Mouse (Mus musculus) intestine, embryonic 15.5 days (tissue): Measurements from ENCODE around the gene Rbm19. TPM values are rescaled to one million over a fixed set of nuclear protein-coding genes. Genes with fewer than 3 reads are reported as not detected.

ENCODE experiments used
- ATAC-seq: fragments of 200-750 bp; cut with Nextera tagmentation; 2 replicates; pipeline ENCODE4 v1.8.0; 2017; ENCODE audit warnings: moderate TSS enrichment, moderate library complexity
- H3K27ac ChIP-seq: fragments of 300-500 bp; sonication (generic); 2 replicates; pipeline ENCODE4 v1.5.1; 2015; ENCODE audit warnings: mild to moderate bottlenecking, inconsistent platforms
- H3K27me3 ChIP-seq: fragments of 300-500 bp; sonication (generic); replicated peaks from 2 replicates; pipeline ENCODE4 v1.6.1; 2015; ENCODE audit warnings: inconsistent platforms
- H3K36me3 ChIP-seq: fragments of 300-500 bp; sonication (generic); 2 replicates; pipeline ENCODE4 v1.6.1; 2015; ENCODE audit warnings: inconsistent platforms
- H3K4me1 ChIP-seq: fragments of 300-500 bp; sonication (generic); replicated peaks from 2 replicates; pipeline ENCODE4 v1.6.1; 2015; ENCODE audit warnings: inconsistent platforms
- H3K4me2 ChIP-seq: fragments of 300-500 bp; sonication (generic); replicated peaks from 2 replicates; pipeline ENCODE4 v1.6.1; 2015; ENCODE audit warnings: mild to moderate bottlenecking, inconsistent platforms
- H3K4me3 ChIP-seq: fragments of 300-500 bp; sonication (generic); replicated peaks from 2 replicates; pipeline ENCODE4 v1.5.1; 2015; ENCODE audit warnings: inconsistent platforms
- H3K9ac ChIP-seq: fragments of 300-500 bp; sonication (generic); 2 replicates; pipeline ENCODE4 v1.6.1; 2015; ENCODE audit warnings: inconsistent platforms
- H3K9me3 ChIP-seq: fragments of 300-500 bp; sonication (generic); 2 replicates; pipeline ENCODE4 v1.6.1; 2016; ENCODE audit warnings: inconsistent platforms
- WGBS: fragments of 180-500 bp; shearing (Covaris S2); methylation state at CpG from one replicate; pipeline ENCODE4 v1.1.7; 2015; 5-methylcytosine and 5-hydroxymethylcytosine counted together
- polyA plus RNA-seq: library from polyadenylated mRNA; unstranded; fragments of >200 nt; fragmentation: Nextera tagmentation; extraction: Ambion mirVana; gene quantifications from 2 replicates; pipeline ENCODE4 v1.2.1, GENCODE M21; 2015

Gene Rbm19
- polyA plus RNA-seq, 1 experiment from 2014 or later, result 25.8 TPM

- H3K27me3 ChIP-seq, result no peaks in the 10 kb centered on the region
- H3K9me3 ChIP-seq, result no peaks in the 10 kb centered on the region
- H3K4me3 ChIP-seq, result no peak overlapping the region
- H3K4me2 ChIP-seq, result no peak overlapping the region; the same call in 1 of the 2 replicates
- H3K36me3 ChIP-seq, result no peaks in the 10 kb centered on the region
- no peak overlapping the region for H3K9ac ChIP-seq
- peak; percentile 70 for ATAC-seq
- 48% methylated on average over 8 of the region's 8 CpGs for WGBS
- H3K27ac ChIP-seq, result no peak overlapping the region
- peaks cover 4% of the 10 kb centered on the region; the same call in 1 of the 2 replicates for H3K4me1 ChIP-seq
These were observed 56.5 kb downstream of the Rbm19 start for GRCm38 (mm10) chr5:120172729-120173101.

DNA sequence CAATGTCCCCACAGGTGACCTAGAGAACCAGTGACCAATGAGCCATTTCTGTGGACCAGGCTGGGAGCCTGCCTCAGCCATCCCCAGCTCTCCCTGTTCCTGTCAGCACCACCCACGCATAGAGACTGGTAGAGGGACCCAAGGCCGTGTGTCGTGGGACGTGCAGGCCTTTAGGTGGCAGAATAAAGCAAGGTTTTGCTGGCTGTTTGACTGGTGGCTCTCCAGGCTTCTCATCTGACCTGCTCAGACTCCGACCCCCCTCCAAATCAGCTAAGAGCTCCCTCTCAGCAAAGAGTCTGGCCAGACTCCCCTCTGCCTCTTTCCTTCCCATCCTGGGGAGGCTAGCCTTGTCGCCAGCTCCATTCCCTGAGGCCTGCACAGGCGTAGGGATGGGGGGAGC, 58.1 kb downstream of the Rbm19 start:
- Histone ChIP-seq H3K4me1 (peaks cover 6% of the 10 kb centered on the region; the same call in 1 of the 2 replicates), H3K27me3 (no peaks in the 10 kb centered on the region), H3K9me3 (no peaks in the 10 kb centered on the region), H3K27ac (no peak overlapping the region), H3K4me2 (no peak overlapping the region), H3K36me3 (no peaks in the 10 kb centered on the region), H3K4me3 (no peak overlapping the region), H3K9ac (no peak overlapping the region)
- ATAC-seq, result no peak
- WGBS, result 59% methylated on average over 7 of the region's 7 CpGs

- H3K4me2 ChIP-seq, result no peak overlapping the region
- 93% methylated on average over 8 of the region's 8 CpGs for WGBS
- no peak for ATAC-seq
These were observed 59.0 kb downstream of the Rbm19 start for GRCm38 (mm10) chr5:120175217-120175616.

DNA sequence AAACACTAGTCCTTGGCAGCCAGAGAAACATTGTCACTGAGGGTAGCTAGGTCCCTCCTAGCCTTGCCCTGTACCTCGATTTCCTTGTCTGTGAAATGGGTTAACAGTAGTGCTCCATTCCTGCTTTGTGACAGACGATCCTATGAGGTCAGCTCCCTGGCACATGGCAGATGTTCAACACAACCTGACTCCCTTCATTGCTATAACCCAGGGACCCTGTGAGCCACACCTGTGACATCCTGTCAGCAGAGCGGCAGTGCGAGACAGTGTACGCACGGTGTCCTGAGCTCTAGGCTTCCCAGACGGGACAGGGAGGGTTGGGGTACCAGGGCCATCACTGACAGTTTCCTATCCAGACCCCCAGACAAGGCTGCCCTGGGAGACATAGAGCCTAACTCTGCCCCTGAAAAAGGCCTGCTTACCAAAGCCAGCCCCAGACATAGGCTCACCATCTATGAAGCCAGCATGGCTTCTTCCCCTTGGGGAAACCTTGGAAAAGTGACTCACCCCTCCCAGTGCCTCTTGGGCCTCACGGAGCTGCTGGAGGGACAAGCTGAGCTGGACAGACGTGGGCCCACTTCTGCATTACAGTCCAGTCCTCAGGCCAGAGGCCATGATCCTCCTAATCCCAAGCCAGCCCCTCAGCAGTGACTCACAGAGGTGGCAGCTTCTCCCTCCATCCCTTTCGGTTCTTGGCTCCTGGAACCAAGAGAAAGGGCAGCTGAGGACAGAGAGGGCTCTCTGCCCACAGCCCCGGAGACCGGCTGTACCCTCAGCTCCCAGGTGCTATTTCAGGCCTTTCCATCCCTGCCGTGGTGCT, 60.2 kb downstream of the Rbm19 start:
- Histone ChIP-seq H3K27ac (no peak overlapping the region), H3K4me1 (peaks cover 6% of the 10 kb centered on the region; the same call in 1 of the 2 replicates), H3K4me2 (no peak overlapping the region), H3K36me3 (peaks cover 6% of the 10 kb centered on the region; the same call in 1 of the 2 replicates), H3K9ac (no peak overlapping the region), H3K9me3 (no peaks in the 10 kb centered on the region), H3K27me3 (no peaks in the 10 kb centered on the region), H3K4me3 (no peak overlapping the region)
- no peak for ATAC-seq
- WGBS, result 89% methylated on average over 13 of the region's 13 CpGs

More at GRCm38 (mm10) chr5:120175217-120175616, 59.0 kb downstream of the Rbm19 start:
- H3K27me3 ChIP-seq, result no peaks in the 10 kb centered on the region
- no peaks in the 10 kb centered on the region for H3K9me3 ChIP-seq
- H3K36me3 ChIP-seq, result peaks cover 2% of the 10 kb centered on the region; the same call in 1 of the 2 replicates
- no peak overlapping the region for H3K9ac ChIP-seq
- no peak overlapping the region for H3K4me3 ChIP-seq
- no peak overlapping the region for H3K27ac ChIP-seq
- peaks cover 6% of the 10 kb centered on the region; the same call in 1 of the 2 replicates for H3K4me1 ChIP-seq

- ATAC-seq, result no peak
- no peak overlapping the region for H3K9ac ChIP-seq
- no peak overlapping the region for H3K27ac ChIP-seq
- peaks cover 3% of the 10 kb centered on the region; the same call in 1 of the 2 replicates for H3K4me1 ChIP-seq
- H3K36me3 ChIP-seq, result peaks cover 6% of the 10 kb centered on the region; the same call in 1 of the 2 replicates
- WGBS, result 96% methylated on average over 4 of the region's 4 CpGs
- no peaks in the 10 kb centered on the region for H3K27me3 ChIP-seq
- no peak overlapping the region for H3K4me2 ChIP-seq
- no peaks in the 10 kb centered on the region for H3K9me3 ChIP-seq
- no peak overlapping the region for H3K4me3 ChIP-seq
These were observed 60.7 kb downstream of the Rbm19 start for GRCm38 (mm10) chr5:120177066-120177340.

GRCm38 (mm10) chr5:120180102-120180501, 63.8 kb downstream of the Rbm19 start:
- H3K36me3 ChIP-seq, result peaks cover 6% of the 10 kb centered on the region; the same call in 1 of the 2 replicates

GRCm38 (mm10) chr5:120181384-120181783, 65.1 kb downstream of the Rbm19 start:
- 90% methylated on average over 4 of the region's 4 CpGs for WGBS
- no peaks in the 10 kb centered on the region for H3K27me3 ChIP-seq
- ATAC-seq, result no peak
- peaks cover 6% of the 10 kb centered on the region; the same call in 1 of the 2 replicates for H3K36me3 ChIP-seq
- no peak overlapping the region for H3K4me2 ChIP-seq
- H3K4me1 ChIP-seq, result peaks cover 5% of the 10 kb centered on the region; the same call in 1 of the 2 replicates
- no peak overlapping the region for H3K4me3 ChIP-seq
- H3K27ac ChIP-seq, result no peak overlapping the region
- H3K9ac ChIP-seq, result no peak overlapping the region
- no peaks in the 10 kb centered on the region for H3K9me3 ChIP-seq

More at GRCm38 (mm10) chr5:120180102-120180501, 63.8 kb downstream of the Rbm19 start:
- Histone ChIP-seq H3K27me3 (no peaks in the 10 kb centered on the region), H3K4me3 (no peak overlapping the region), H3K27ac (no peak overlapping the region), H3K4me1 (peaks cover 5% of the 10 kb centered on the region; the same call in 1 of the 2 replicates), H3K9ac (no peak overlapping the region), H3K4me2 (no peak overlapping the region), H3K9me3 (no peaks in the 10 kb centered on the region)
- WGBS, result 95% methylated on average over 11 of the region's 11 CpGs
- no peak for ATAC-seq

GRCm38 (mm10) chr5:120183321-120183720, 67.1 kb downstream of the Rbm19 start:
- Histone ChIP-seq H3K9me3 (no peaks in the 10 kb centered on the region), H3K9ac (no peak overlapping the region), H3K4me1 (peaks cover 5% of the 10 kb centered on the region; the same call in 1 of the 2 replicates), H3K4me3 (no peak overlapping the region), H3K27ac (no peak overlapping the region), H3K4me2 (no peak overlapping the region), H3K27me3 (no peaks in the 10 kb centered on the region), H3K36me3 (peaks cover 6% of the 10 kb centered on the region; the same call in 1 of the 2 replicates)
- ATAC-seq, result no peak
- 76% methylated on average over 8 of the region's 8 CpGs for WGBS

DNA sequence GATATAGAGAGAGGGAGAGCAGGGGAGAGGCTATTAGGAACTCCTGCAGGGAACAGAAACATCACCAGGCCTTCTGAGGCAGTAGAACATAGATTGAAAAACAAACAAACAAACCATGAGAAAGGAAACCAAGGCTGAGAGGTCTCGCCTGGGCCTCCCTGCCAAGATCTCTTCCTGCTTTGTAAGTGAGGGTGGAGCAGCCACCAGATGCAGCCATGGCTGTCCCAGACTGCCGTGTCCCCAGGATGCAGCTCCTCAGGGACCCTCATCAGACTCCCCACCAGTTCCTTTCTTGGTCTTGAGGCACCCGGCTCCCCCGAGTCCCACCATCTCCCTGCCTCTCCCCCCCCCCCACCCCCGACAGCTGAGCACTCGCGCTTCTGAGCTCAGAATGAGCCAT, 67.5 kb downstream of the Rbm19 start:
- WGBS, result 47% methylated on average over 7 of the region's 7 CpGs

GRCm38 (mm10) chr5:120185949-120186348, 69.7 kb downstream of the Rbm19 start:
- WGBS, result 85% methylated on average over 10 of the region's 10 CpGs
- Histone ChIP-seq H3K27ac (no peak overlapping the region), H3K4me2 (no peak overlapping the region), H3K27me3 (no peaks in the 10 kb centered on the region), H3K4me3 (no peak overlapping the region), H3K9ac (no peak overlapping the region), H3K4me1 (0 out of 2 replicates have a peak, but pooled peaks cover 3% of the 10 kb centered on the region), H3K9me3 (no peaks in the 10 kb centered on the region), H3K36me3 (no peaks in the 10 kb centered on the region)
- ATAC-seq, result no peak

More for the DNA sequence above, 67.5 kb downstream of the Rbm19 start:
- Histone ChIP-seq H3K4me2 (no peak overlapping the region), H3K4me1 (peaks cover 4% of the 10 kb centered on the region; the same call in 1 of the 2 replicates), H3K27me3 (no peaks in the 10 kb centered on the region), H3K9ac (no peak overlapping the region), H3K27ac (no peak overlapping the region), H3K36me3 (peaks cover 6% of the 10 kb centered on the region; the same call in 1 of the 2 replicates), H3K4me3 (no peak overlapping the region), H3K9me3 (no peaks in the 10 kb centered on the region)
- no peak for ATAC-seq

DNA sequence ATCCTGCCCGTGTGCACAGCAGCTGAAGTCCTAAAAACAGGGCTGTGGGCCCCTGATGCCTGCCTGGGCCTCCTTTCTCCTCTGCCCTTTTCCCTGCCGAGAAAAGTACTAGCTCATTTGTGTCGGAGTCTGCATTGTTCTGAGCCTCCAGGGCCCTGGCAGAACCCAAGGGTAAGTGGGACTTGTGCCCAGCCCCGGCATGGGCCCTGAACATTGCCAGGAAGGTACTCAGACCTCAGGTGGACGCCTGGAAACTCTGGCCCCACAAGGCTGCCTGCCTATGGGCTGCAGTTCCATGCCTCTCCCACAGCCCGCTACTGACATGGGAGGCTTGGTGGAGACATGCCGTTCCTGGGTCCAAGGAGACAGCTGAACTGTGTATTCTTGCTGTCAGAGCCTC, 72.3 kb downstream of the Rbm19 start:
- H3K27me3 ChIP-seq, result no peaks in the 10 kb centered on the region
- H3K4me2 ChIP-seq, result no peak overlapping the region
- no peaks in the 10 kb centered on the region for H3K36me3 ChIP-seq
- H3K4me3 ChIP-seq, result no peak overlapping the region
- 83% methylated on average over 7 of the region's 7 CpGs for WGBS
- H3K27ac ChIP-seq, result no peak overlapping the region
- H3K4me1 ChIP-seq, result 0 out of 2 replicates have a peak, but pooled peaks cover 3% of the 10 kb centered on the region
- H3K9me3 ChIP-seq, result no peaks in the 10 kb centered on the region
- ATAC-seq, result no peak
- no peak overlapping the region for H3K9ac ChIP-seq

DNA sequence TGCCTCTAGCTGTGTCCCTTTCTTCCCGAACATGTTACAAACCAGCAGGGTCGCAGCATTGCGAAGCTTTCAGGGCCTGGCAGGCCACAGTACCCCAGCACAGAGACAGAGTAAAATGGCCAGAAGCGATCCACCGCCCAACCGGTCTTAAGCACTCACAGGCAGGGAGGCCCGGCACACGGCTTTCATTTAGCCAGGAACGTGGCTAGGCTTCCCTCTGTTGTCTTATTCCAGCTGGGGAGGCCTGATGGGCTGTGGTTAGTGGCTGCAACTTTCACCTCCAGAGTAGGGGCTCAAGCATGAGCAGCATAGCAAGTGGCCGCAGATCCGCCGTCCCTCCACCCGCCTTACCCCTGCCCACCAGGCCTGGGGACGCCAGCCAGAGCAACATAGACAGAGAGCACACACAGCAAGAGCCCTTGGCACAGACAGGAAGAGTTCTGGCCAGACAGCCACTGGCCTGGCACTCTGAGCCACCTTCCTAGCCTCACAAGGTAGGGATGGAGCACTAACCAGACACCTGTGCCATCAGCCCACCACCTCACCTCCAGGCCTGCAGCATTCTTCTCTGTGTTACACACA, 73.8 kb downstream of the Rbm19 start:
- WGBS, result 90% methylated on average over 14 of the region's 14 CpGs
- H3K9ac ChIP-seq, result no peak overlapping the region
- no peak for ATAC-seq

More for the DNA sequence above, 73.8 kb downstream of the Rbm19 start:
- no peaks in the 10 kb centered on the region for H3K27me3 ChIP-seq
- H3K4me1 ChIP-seq, result 0 out of 2 replicates have a peak, but pooled peaks cover 3% of the 10 kb centered on the region
- no peak overlapping the region for H3K4me3 ChIP-seq
- no peak overlapping the region for H3K4me2 ChIP-seq
- no peak overlapping the region for H3K27ac ChIP-seq
- no peaks in the 10 kb centered on the region for H3K36me3 ChIP-seq
- H3K9me3 ChIP-seq, result no peaks in the 10 kb centered on the region
